Mouse (Mus musculus) forebrain, postnatal 0 days (tissue): ENCODE measurements at regions not wholly inside any gene's neighbourhood (a gene's known extent, or its start where the extent isn't known, plus 50 kb on each side); places are given as distances from the start of the nearest gene placed in this dataset.

Source experiments
- ATAC-seq: fragments of 200-750 bp; cut with Nextera tagmentation; 2 replicates; pipeline ENCODE4 v1.8.0; 2017; ENCODE audit warnings: mild to moderate bottlenecking, moderate library complexity
- DNase-seq: peaks from one replicate; pipeline ENCODE4 v3.0.0-alpha.2; 2015
- H3K27ac ChIP-seq: fragments of 300-500 bp; sonication (generic); 2 replicates; pipeline ENCODE4 v1.5.1; 2014; ENCODE audit warnings: low read depth, mild to moderate bottlenecking, antibody characterized with exemption, low read length, moderate library complexity, mixed read lengths
- H3K27me3 ChIP-seq: fragments of 300-500 bp; sonication (generic); 2 replicates; pipeline ENCODE4 v1.6.1; 2014; ENCODE audit warnings: mild to moderate bottlenecking, low read length, mixed read lengths; ENCODE audit not compliant: insufficient read depth
- H3K36me3 ChIP-seq: fragments of 300-500 bp; sonication (generic); 2 replicates; pipeline ENCODE4 v1.6.1; 2014; ENCODE audit warnings: mild to moderate bottlenecking, moderate library complexity; ENCODE audit not compliant: insufficient read depth
- H3K4me1 ChIP-seq: fragments of 300-500 bp; sonication (generic); 2 replicates; pipeline ENCODE4 v1.6.1; 2014; ENCODE audit warnings: antibody characterized with exemption; ENCODE audit not compliant: insufficient read depth
- H3K4me2 ChIP-seq: fragments of 300-500 bp; sonication (generic); 2 replicates; pipeline ENCODE4 v1.6.1; 2014; ENCODE audit warnings: low read depth, mild to moderate bottlenecking, moderate library complexity
- H3K4me3 ChIP-seq: fragments of 300-500 bp; sonication (generic); 2 replicates; pipeline ENCODE4 v1.5.1; 2014; ENCODE audit warnings: low read depth, low read length, mixed read lengths
- H3K9ac ChIP-seq: fragments of 300-500 bp; sonication (generic); 2 replicates; pipeline ENCODE4 v1.6.1; 2014; ENCODE audit warnings: mild to moderate bottlenecking
- H3K9me3 ChIP-seq: fragments of 300-500 bp; sonication (generic); 2 replicates; pipeline ENCODE4 v1.6.1; 2016; ENCODE audit warnings: low read length
- CTCF ChIP-seq: sonication (generic); IDR thresholded peaks from 2 replicates; pipeline ENCODE4 v1.5.1; 2016; ENCODE audit warnings: antibody characterized with exemption, control low read depth, low read depth
- WGBS: fragments of 180-500 bp; shearing (Covaris S2); extraction: QIAGEN DNeasy Blood & Tissue Kit; methylation state at CpG from one replicate; pipeline ENCODE4 v1.1.7; 2014; 5-methylcytosine and 5-hydroxymethylcytosine counted together

DNA sequence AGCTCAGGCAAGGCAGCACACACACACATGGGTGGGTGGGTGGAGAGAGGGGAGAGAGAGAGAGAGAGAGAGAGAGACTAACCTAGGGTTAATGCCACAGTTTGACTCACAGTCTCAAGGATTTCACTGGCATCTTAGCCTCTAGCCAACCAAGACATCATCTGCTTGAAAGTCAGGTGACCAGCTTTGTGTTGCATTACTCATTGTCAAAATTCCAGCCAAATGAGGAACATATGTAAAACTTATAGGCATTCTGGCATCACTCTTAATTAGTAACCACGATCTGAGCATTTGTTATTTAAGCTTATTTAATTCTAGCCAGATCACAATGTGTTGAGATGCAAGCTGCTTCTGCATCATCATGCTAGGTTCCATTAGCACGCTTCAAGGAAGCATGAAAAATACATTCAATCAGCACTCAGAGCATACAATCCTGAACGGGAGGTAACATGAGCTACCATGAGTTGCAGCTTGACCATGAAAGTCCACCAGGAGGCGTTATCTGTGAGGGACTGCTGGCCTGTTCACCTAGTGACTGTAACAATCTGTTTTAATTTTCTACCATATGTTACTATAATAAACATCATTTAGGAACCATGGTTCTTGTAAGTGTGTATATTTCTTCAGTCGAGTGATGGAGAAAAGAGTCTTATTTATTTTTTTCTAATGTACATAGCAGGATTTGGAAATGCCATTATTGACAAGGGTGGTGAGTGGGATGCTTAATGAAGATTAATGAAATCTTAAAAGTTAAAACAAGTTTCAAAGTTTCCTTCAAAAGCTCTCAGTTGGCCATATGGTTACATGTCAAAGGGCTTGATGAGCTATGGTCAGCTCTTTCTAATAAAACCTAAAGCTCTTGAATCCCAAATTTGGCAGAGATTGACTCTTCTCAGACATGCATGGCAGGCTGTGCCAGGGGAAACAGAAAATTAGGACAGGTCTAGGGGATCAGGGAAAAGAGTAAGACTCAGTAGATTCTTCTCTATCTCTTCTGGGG, 572.4 kb upstream of the Kif18a start:
- no peaks in the 10 kb centered on the region for H3K9me3 ChIP-seq
- TF ChIP-seq CTCF: no peak
- no peak for ATAC-seq
- H3K36me3 ChIP-seq: no peaks in the 10 kb centered on the region
- no peak overlapping the region for H3K4me3 ChIP-seq
- no peaks in the 10 kb centered on the region for H3K27me3 ChIP-seq
- H3K4me1 ChIP-seq: no peaks in the 10 kb centered on the region
- H3K27ac ChIP-seq: no peak overlapping the region
- no peak for DNase-seq
- WGBS: 70% methylated on average over 5 of the region's 5 CpGs
- no peak overlapping the region for H3K9ac ChIP-seq
- no peak overlapping the region for H3K4me2 ChIP-seq

DNA sequence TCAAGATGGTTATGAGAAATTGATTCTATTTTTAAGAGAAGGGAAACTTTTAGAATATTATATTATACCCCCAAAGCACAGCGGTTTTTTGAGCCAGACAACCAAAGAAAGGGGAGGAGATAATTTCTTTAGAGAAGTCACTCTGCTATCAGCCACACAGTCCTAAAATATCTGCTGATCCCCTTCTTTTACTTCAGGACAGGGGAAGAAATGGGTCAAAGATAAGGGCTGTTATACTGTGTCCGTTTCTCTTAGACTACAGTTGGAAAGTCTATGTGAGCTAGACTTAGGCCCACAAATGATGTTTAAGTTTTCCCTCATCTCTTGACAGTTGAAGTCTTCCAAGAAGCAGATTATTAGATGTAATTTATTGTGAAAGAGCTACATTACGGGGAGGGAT, 538.5 kb upstream of the Kif18a start:
- H3K9me3 ChIP-seq: no peaks in the 10 kb centered on the region
- ATAC-seq: no peak
- 86% methylated on average over 3 of the region's 3 CpGs for WGBS
- no peak overlapping the region for H3K9ac ChIP-seq
- no peaks in the 10 kb centered on the region for H3K27me3 ChIP-seq
- no peaks in the 10 kb centered on the region for H3K4me1 ChIP-seq
- H3K27ac ChIP-seq: no peak overlapping the region
- TF ChIP-seq CTCF: no peak
- H3K4me2 ChIP-seq: no peak overlapping the region
- no peaks in the 10 kb centered on the region for H3K36me3 ChIP-seq
- DNase-seq: no peak
- H3K4me3 ChIP-seq: no peak overlapping the region

DNA sequence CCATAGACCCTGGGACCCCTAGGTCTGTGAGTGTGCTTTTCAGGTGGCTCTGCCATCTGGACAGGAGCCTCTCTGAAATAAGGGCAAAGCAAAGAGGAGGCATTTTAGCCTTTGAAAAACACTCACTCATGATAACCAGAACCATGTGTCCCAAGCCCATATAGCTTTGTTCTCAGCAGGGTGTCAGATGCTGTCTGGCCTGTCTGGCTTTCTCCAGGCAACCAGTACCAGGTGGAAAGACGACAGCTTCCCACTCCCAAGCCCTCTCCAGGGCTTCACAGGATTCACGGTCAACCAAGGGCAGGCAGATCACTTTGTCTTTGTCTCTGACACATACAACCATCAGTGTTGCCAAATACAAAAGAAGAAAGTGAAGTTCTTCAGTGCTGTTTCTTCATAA, 537.0 kb upstream of the Kif18a start:
- ATAC-seq (no peak), DNase-seq (no peak)
- no peak overlapping the region for H3K4me3 ChIP-seq
- H3K27me3 ChIP-seq: no peaks in the 10 kb centered on the region
- no peak overlapping the region for H3K27ac ChIP-seq
- no peaks in the 10 kb centered on the region for H3K4me1 ChIP-seq
- TF ChIP-seq CTCF: no peak
- no peak overlapping the region for H3K9ac ChIP-seq
- H3K4me2 ChIP-seq: no peak overlapping the region
- no peaks in the 10 kb centered on the region for H3K9me3 ChIP-seq
- H3K36me3 ChIP-seq: no peaks in the 10 kb centered on the region
- 65% methylated on average over 2 of the region's 2 CpGs for WGBS

GRCm38 (mm10) chr2:108744797-108745196, 535.7 kb upstream of the Kif18a start:
- no peak overlapping the region for H3K9ac ChIP-seq
- no peak overlapping the region for H3K4me3 ChIP-seq
- WGBS: 77% methylated on average over 2 of the region's 2 CpGs
- H3K9me3 ChIP-seq: no peaks in the 10 kb centered on the region
- no peaks in the 10 kb centered on the region for H3K36me3 ChIP-seq
- no peak overlapping the region for H3K27ac ChIP-seq
- H3K27me3 ChIP-seq: no peaks in the 10 kb centered on the region
- no peaks in the 10 kb centered on the region for H3K4me1 ChIP-seq
- ATAC-seq: no peak
- no peak for DNase-seq
- no peak for TF ChIP-seq CTCF
- no peak overlapping the region for H3K4me2 ChIP-seq

DNA sequence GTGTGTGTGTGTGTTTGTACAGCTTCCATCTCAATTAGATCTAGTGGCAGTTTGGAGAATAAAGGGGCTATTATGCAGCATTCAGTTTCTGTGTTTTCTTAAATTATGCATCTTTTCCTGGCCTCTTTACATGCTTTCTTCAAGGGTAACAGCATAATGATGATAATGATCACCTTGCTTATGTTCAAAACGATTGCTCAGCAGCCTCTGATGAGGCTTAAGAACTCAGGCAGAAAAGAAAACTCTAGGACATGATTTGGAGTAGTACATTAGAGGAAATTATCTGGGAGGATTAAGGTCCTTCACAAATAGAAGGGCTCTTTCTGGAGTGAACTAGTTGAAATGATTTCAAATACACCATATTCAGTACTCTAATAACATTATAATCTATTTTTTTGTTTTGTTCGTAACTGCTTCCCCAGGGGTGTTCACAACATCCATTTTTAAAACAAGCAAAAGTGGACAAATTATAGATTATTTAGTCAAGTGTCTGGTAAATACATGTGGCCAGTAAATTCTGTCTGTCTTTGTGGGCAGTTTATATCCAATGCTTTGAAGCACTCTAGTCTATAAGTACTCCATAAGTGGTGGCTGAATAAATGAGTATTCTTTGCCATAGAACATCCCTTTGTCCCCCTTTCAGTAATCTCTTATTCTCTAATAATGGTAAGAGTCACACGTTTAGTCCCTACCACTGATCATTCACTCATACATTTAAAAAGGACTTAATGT, 526.9 kb upstream of the Kif18a start:
- peak; percentile 0 for DNase-seq
- Histone ChIP-seq H3K36me3 (no peaks in the 10 kb centered on the region), H3K4me1 (no peaks in the 10 kb centered on the region), H3K4me2 (no peak overlapping the region), H3K9me3 (no peaks in the 10 kb centered on the region), H3K4me3 (no peak overlapping the region), H3K27ac (no peak overlapping the region), H3K9ac (no peak overlapping the region), H3K27me3 (no peaks in the 10 kb centered on the region)
- TF ChIP-seq CTCF: no peak
- WGBS: 33% methylated on average over 3 of the region's 3 CpGs
- ATAC-seq: peak; percentile 59; the same call in 1 of the 2 replicates

- Histone ChIP-seq H3K27me3 (no peaks in the 10 kb centered on the region), H3K4me1 (no peaks in the 10 kb centered on the region), H3K4me3 (no peak overlapping the region), H3K9me3 (no peaks in the 10 kb centered on the region), H3K4me2 (no peak overlapping the region), H3K9ac (no peak overlapping the region), H3K27ac (no peak overlapping the region), H3K36me3 (no peaks in the 10 kb centered on the region)
- ATAC-seq: no peak
- WGBS: 87% methylated on average over 1 of the region's 1 CpGs
- no peak for TF ChIP-seq CTCF
- no peak for DNase-seq
Observed at GRCm38 (mm10) chr2:108755821-108756220, 524.7 kb upstream of the Kif18a start.

GRCm38 (mm10) chr2:108756251-108756650, 524.3 kb upstream of the Kif18a start:
- ATAC-seq: no peak
- Histone ChIP-seq H3K4me2 (no peak overlapping the region), H3K27me3 (no peaks in the 10 kb centered on the region), H3K9me3 (no peaks in the 10 kb centered on the region), H3K4me1 (no peaks in the 10 kb centered on the region), H3K36me3 (no peaks in the 10 kb centered on the region), H3K4me3 (no peak overlapping the region), H3K27ac (no peak overlapping the region), H3K9ac (no peak overlapping the region)
- 96% methylated on average over 1 of the region's 1 CpGs for WGBS
- no peak for TF ChIP-seq CTCF
- no peak for DNase-seq
